Mouse (Mus musculus): ENCODE data around the gene Arid3a. TPM values are rescaled to one million over a fixed set of nuclear protein-coding genes. Genes with fewer than 3 reads are reported as not detected.
A peak's percentile ranks its signal among the peaks of the same experiment; 100 is the strongest.

The Arid3a gene
- total and polyA plus RNA-seq, 3 experiments, result 11.8 to 17.2 TPM; not detected in 1

DNA sequence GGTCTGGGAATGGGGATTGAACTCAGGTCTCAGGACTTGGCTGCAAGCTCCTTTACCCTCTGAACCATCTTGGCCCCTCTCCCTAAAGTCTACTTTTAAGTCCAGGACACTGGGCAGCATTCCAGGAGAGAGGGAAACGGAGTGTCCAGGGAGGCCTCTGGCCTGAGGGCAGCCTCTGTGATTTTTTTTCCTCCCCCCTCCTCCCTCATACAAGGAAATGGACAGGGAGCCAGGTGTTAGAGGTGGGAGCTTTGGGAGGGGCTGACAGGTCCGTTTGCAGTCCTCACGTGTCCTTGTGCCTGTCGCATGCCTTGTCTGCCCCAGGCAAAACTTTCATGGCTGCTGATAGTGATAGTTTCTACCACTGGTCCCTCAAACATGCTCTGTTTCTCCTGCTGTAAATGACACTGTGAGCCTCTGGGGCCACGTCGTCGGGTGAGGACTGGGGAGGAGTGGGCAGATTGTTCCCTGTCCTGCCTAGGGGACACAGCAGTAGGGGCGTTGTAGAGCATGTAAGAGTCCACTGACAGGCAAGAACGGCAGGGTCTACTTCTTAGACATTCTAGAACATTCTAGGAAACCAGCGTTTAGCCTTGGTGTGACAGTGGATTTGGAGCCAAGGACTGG is 9.6 kb downstream of the Arid3a start:
- Histone ChIP-seq H3K79me2 (ENCODE audit: control insufficient read depth, insufficient read depth, low read length, poor library complexity) (no peaks in the 10 kb centered on the region), H3K4me3 (ENCODE audit: control insufficient read depth in 1 of 2, insufficient read depth in 1 of 2, low read depth in 2 of 2, low read length in 2 of 2) (no peak overlapping the region), H3K9ac (ENCODE audit: control insufficient read depth, low read depth, low read length, poor library complexity, severe bottlenecking) (no peak overlapping the region), H3K27me3 (ENCODE audit: control insufficient read depth in 1 of 2, insufficient read depth in 2 of 2, low read length in 2 of 2) (no peaks in the 10 kb centered on the region), H3K4me1 (ENCODE audit: control insufficient read depth in 1 of 2, insufficient read depth in 2 of 2, low read length in 2 of 2) (0 out of 4 replicates have a peak, but pooled peaks cover 0 to 4% of the 10 kb centered on the region in 2 experiments), H3K36me3 (ENCODE audit: control insufficient read depth in 1 of 2, insufficient read depth in 2 of 2, low read length in 2 of 2) (no peaks in the 10 kb centered on the region; a peak in 1 of 4 replicates), H3K9me3 (replicated peaks; ENCODE audit: insufficient read depth, low read length) (no peaks in the 10 kb centered on the region), H3K27ac (ENCODE audit: control insufficient read depth, low read depth, low read length) (no peak overlapping the region)
- DNase-seq (ENCODE audit: low read depth, low spot score), result no peak
- TF ChIP-seq GABPA (IDR thresholded peaks at IDR 0.05; ENCODE audit: low read depth, low read length), result no peak
- no peak for TF ChIP-seq ZNF384 (IDR thresholded peaks at IDR 0.05; ENCODE audit: low read depth, low read length)
- no peak for TF ChIP-seq NRF1 (IDR thresholded peaks at IDR 0.05; ENCODE audit: insufficient read depth, low read depth, low read length, poor library complexity, severe bottlenecking)
- TF ChIP-seq SIN3A (IDR thresholded peaks at IDR 0.05; ENCODE audit: low read length), result no peak
- no peak for TF ChIP-seq MYB (IDR thresholded peaks at IDR 0.05; ENCODE audit: low read depth, low read length)
- TF ChIP-seq RAD21 (IDR thresholded peaks at IDR 0.05; ENCODE audit: low read depth, low read length), result no peak
- no peak for TF ChIP-seq MAZ (IDR thresholded peaks at IDR 0.05; ENCODE audit: low read depth, low read length)
- no peak for TF ChIP-seq TCF12 (IDR thresholded peaks at IDR 0.05; ENCODE audit: low read depth, low read length)
- TF ChIP-seq KAT2A (conservative IDR thresholded peaks at IDR 0.05; ENCODE audit: low read depth, low read length), result no peak
- TF ChIP-seq EP300 (IDR thresholded peaks at IDR 0.05; ENCODE audit: low read depth in 1 of 2, low read length in 2 of 2), result no peak
- TF ChIP-seq BHLHE40 (IDR thresholded peaks at IDR 0.05; ENCODE audit: borderline replicate concordance, low read depth, low read length), result no peak
- TF ChIP-seq ZMIZ1 (IDR thresholded peaks at IDR 0.05; ENCODE audit: low read depth, low read length), result no peak
- no peak for TF ChIP-seq E2F4 (IDR thresholded peaks at IDR 0.05; ENCODE audit: borderline replicate concordance, low read depth, low read length)

DNA sequence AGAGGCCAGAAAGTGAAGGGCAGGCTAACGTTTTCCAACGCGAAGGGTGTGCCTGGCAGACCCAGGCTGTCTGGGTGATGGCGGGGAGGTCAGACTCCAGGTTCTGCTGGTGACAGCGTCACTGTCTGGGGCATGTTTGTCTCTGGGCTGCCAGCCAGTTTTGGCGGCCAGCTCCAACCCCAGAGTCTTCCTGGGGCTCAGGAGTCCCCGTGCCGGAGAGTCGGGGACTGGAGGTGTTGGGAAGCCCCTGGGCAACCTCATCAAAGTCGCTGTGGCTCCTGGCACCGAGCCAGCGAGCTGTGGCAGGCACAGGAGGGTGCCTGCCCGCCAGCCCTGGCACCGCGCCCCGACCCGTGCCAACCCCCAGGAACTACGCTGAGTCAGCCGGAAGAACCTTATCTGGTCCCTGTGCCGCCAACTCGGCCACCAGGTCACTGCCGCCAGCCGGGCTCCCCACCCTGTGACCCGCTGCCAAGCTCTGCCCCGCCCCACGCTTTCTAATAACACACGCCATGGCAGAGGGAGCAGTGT is 10.1 kb downstream of the Arid3a start:
- Histone ChIP-seq H3K4me3 (ENCODE audit: control insufficient read depth in 1 of 2, insufficient read depth in 1 of 2, low read depth in 2 of 2, low read length in 2 of 2) (no peak overlapping the region), H3K9ac (ENCODE audit: control insufficient read depth, low read depth, low read length, poor library complexity, severe bottlenecking) (no peak overlapping the region), H3K27me3 (ENCODE audit: control insufficient read depth in 1 of 2, insufficient read depth in 2 of 2, low read length in 2 of 2) (no peaks in the 10 kb centered on the region), H3K9me3 (replicated peaks; ENCODE audit: insufficient read depth, low read length) (no peaks in the 10 kb centered on the region), H3K27ac (ENCODE audit: control insufficient read depth, low read depth, low read length) (no peak overlapping the region), H3K4me1 (ENCODE audit: control insufficient read depth in 1 of 2, insufficient read depth in 2 of 2, low read length in 2 of 2) (0 out of 4 replicates have a peak, but pooled peaks cover 0 to 4% of the 10 kb centered on the region in 2 experiments), H3K36me3 (ENCODE audit: control insufficient read depth in 1 of 2, insufficient read depth in 2 of 2, low read length in 2 of 2) (no peaks in the 10 kb centered on the region; a peak in 1 of 4 replicates), H3K79me2 (ENCODE audit: control insufficient read depth, insufficient read depth, low read length, poor library complexity) (no peaks in the 10 kb centered on the region)
- TF ChIP-seq BHLHE40 (IDR thresholded peaks at IDR 0.05; ENCODE audit: borderline replicate concordance, low read depth, low read length), result peak; percentile 51; the same call in 1 of the 2 replicates
- TF ChIP-seq SIN3A (IDR thresholded peaks at IDR 0.05; ENCODE audit: low read length), result no peak
- no peak for TF ChIP-seq CHD2 (IDR thresholded peaks at IDR 0.05; ENCODE audit: low read length)
- no peak for TF ChIP-seq SMC3 (IDR thresholded peaks at IDR 0.05; ENCODE audit: low read depth, low read length)
- TF ChIP-seq ETS1 (IDR thresholded peaks at IDR 0.05; ENCODE audit: low read depth, low read length), result 0 out of 2 replicates have a peak, but pooled peaks have one; percentile 5
- DNase-seq (ENCODE audit: low read depth, low spot score), result no peak
